Mouse (Mus musculus) CD8-positive naive resting alpha-beta T cell, adult 2 months (primary cell): ENCODE results near the gene Cfap74.
A peak's percentile ranks its signal among the peaks of the same experiment; 100 is the strongest.
"Not testable (repeated sequence)": the region's sequence is repeated elsewhere in the genome, so short reads cannot be mapped to it uniquely, and the experiment has no call there.

ENCODE experiments used
- DNase-seq, 2 experiments: peaks; one replicate each; pipeline ENCODE4 v3.0.0; 2022; ENCODE audit warnings: low read depth in 2 of 2, low spot score in 2 of 2

Cfap74 gene

GRCm38 (mm10) chr4:155467237-155468010 is 58.4 kb downstream of the Cfap74 start:
- no peak for DNase-seq

DNA sequence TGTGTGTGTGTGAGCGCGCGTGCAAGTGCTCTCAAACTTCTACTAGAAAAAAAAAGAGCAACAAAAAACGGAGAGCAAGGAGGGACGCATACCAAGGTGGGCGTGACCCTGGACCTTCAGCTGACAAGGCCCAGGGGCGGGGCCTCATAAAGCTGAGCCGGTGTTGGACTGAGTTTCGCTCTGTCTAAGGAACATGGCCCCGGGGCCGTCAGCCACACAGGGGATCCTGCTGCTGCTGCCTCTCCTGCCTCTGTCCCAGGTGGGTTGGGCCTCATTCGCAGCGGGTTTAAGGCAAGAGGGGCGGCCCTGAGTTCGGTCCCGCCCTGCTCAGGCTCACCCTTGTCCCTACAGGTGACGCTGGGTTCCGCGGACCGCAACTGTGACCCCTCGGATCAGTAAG is 60.0 kb downstream of the Cfap74 start, which contains the start of gene Tmem52:
TSS of gene Tmem52 (plus strand) at position 163 of the 400 bp plus-strand sequence.
- DNase-seq: no peak

GRCm38 (mm10) chr4:155469590-155470262 is 60.7 kb downstream of the Cfap74 start:
- DNase-seq: no peak

GRCm38 (mm10) chr4:155470263-155470953 is 61.4 kb downstream of the Cfap74 start:
- no peak for DNase-seq

GRCm38 (mm10) chr4:155470997-155471396 is 62.0 kb downstream of the Cfap74 start:
- DNase-seq: no peak

DNA sequence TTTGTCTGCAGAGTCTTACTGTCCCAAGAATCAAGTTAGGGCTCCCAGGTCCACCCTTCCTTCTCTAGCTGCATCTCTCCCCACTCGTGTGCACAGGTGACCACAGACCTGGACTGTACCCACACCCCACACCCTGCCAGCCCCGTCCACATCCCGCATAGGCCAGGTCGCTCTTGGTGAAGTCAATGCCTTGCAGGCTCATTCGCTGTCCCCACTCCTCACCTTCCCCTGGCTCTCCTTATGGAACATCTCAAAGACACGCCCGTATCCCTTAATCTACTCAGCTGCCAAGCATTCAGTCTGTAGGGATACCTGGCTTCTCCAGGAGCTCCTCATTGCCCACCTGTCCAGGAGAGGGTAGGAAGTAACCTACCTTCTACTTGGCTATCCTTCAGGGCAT is 62.4 kb downstream of the Cfap74 start:
- no peak for DNase-seq

- DNase-seq: no peak
Observed at GRCm38 (mm10) chr4:155472716-155473290, 63.8 kb downstream of the Cfap74 start.

- DNase-seq: no peak
Observed at GRCm38 (mm10) chr4:155473319-155473718, 64.3 kb downstream of the Cfap74 start.

GRCm38 (mm10) chr4:155473796-155474195 is 64.8 kb downstream of the Cfap74 start:
- DNase-seq: not testable (repeated sequence)

DNA sequence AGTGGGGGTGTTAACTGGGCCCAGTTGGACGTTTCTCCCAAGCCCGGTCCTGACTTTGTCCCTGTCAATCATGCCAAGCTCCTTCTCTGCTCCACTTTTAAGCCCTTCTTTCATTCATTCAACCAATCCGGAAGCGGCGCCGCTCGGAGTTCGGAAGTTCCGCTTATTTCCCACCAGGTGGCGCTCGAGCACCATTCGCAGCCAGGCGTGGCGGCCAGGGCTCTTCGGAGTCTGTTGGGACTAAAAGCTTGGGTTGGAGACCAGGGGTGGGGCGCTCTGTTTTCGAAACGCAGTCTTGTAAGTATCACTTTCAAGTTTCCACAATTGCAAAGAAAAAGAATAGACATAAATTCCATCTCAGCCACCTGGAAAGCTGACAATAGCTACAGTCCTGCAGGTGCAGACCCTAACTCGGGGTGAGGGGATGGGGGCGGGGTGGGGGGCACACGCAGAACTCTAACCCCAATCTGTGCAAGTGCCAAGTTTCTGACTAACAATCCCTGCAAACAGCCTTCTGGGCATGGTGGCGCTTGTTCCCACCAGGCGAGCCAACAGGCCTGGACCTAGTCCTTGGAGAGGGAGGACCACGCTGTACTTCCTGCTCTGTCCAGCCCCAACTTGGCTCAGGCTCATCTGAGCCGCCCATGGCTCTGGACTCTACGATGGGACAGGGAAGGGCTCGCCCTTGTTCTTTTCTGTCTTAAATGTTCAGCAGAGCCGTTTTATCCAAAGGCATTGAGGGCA is 72.6 kb downstream of the Cfap74 start:
- DNase-seq: peak; percentile 84

DNA sequence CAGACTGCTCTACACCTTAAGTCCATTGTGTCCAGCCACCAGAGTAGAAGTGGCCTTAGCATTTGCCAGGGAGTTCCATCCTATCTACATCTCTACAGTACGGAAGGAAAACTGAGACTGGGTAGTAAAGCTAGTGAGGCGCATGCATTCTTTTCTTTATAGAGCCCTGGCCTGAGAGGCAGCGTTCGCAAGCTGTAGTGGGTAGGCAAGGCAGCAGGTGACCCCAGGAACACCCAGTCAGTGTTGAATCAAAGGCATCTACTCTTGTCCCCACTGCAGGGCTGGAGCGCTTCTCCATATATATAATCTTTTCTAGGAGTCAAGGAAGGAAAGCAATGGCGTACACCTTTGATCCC is 73.1 kb downstream of the Cfap74 start:
- DNase-seq: no peak

DNA sequence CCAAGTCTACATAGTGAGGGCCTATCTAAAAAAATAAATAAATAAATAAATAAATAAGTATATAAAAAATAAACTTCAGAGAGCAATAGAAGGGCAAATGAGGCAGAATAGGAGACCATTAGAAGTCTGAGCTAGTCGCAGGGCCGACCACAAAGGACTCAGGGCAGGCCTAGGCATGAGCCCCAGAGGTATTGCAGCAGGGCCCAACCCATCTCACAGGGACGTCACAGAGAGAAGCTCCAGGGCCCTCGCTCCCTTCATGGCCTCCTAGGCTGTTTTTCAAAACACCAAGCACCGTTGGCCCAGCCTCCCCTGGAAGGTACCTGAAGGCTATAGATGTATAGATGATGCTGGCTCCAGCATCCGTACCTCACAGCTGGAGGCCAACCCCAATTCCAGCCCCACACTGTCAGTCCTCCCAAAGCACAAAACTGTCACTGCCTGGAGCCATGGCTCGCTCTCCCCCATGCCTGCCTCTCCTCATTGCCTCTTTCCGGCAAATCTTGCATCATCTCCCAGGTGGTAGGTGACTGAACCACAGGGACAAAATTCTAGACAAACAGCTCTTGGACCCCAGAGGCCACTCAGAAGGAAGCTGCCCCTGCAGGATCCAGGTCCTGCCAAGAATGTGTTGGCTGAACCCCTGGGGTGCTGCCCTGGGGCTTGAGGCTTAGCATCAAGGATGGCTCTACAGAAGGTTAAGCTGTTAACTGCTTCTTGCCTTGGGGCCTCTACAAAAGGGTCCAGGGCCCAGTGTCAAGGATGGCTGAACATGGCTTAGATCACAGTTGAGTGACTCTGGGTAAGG is 73.9 kb downstream of the Cfap74 start:
- DNase-seq: no peak

- DNase-seq: no peak
Observed at GRCm38 (mm10) chr4:155485521-155485920, 76.5 kb downstream of the Cfap74 start.

- DNase-seq: no peak
Observed at GRCm38 (mm10) chr4:155487746-155488145, 78.8 kb downstream of the Cfap74 start.

DNA sequence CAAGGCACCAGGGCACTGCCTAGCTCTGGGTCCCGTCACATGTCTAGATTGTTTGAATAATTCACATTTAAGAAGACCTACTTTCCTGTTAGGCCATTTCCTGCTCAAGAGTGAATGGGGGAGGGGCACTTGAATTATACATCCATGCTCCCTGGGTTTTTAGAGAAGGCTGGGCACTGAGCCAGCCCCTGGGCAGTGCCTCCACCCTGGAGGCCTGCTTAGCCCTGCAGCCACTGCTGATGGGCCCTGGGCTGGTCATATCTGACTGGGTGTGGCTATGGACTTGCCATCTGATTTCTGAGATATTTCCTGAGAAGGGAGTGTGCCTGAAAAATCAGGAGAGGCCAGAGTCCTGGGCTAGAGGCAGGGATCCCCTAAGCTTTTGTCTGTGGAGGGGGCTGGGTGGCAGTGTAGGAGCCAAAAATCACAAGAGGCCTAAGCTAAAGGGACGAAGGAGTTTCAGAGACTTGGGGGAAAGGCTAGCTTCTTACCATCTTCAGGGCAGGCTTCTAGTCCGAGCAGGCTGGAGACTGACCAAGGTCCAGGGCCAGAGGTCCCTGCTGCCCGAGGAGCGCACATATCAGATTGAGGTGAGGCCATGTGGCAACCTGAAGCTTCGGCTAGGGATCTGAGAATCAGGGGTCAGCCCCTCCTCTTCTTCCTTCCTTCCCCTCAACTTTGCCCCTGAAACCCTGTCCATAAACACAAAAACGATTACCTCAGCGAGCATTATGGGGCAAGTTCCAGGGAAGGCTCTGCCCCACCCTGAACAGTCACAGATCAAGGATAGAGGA is 79.4 kb downstream of the Cfap74 start:
- no peak for DNase-seq

GRCm38 (mm10) chr4:155489101-155489970 is 80.3 kb downstream of the Cfap74 start:
- no peak for DNase-seq

DNA sequence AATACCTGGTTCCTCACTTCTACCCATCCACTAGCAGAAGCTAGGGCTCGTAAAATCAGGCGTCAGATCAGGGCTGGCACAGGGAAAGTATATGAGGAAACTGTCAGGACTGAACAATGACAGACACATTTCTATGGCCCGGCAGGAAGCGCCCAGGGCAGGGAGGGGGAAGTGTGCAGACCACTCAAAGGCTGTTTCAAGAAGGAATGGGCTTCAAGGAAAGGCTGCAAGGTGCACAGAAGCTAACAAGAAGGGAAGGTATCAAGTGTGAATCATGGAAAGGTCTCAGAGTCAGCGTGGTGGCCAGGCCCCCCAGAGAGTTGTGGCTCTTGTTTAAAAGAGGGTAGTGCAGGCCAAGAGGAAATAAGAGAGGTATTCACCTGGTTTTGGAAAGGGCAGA is 81.5 kb downstream of the Cfap74 start:
- no peak for DNase-seq

DNA sequence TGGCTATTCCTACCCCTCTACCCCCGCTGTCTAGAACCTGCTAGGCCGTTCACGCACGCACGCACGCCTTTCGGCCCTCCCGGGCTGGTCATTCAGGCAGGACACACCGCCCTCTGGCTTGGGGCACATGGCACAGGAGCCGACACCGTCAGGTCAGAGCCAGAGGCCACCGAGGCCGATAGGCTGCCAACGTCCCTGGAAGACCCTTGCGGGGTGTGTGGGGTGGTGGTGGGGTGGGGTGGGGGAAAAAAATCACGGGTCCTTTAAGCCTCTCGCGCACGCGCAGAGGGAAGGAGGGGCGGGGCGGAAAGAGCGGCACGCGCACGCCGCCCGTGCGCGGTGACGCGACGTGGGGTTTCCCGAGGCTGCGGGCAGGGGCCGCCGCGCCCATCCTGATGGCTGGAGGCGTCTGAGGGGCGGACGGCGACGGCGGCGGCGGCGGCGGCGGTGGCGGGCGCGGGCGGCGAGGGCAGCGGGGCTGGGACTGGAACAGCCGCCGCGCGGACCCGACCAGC is 82.1 kb downstream of the Cfap74 start, which contains the start of gene Gnb1:
TSS of gene Gnb1 (plus strand) at position 372 of the 515 bp plus-strand sequence.
- DNase-seq: peak; percentile 88 to 93
